Mouse (Mus musculus) cortical plate, adult 2 months (tissue): ENCODE data around the gene 6430531B16Rik.

Source experiments
- CTCF ChIP-seq: fragments of 200-500 bp; IDR thresholded peaks from 2 replicates; pipeline ENCODE4 v1.5.1; 2011; ENCODE audit warnings: mild to moderate bottlenecking, control low read depth, low read length; ENCODE audit not compliant: insufficient read depth; ENCODE audit errors: extremely low read depth
- POLR2A ChIP-seq: fragments of 200-500 bp; IDR thresholded peaks from 2 replicates; pipeline ENCODE4 v1.6.1; 2011; ENCODE audit warnings: mild to moderate bottlenecking, low read length, control low read depth; ENCODE audit not compliant: insufficient read depth; ENCODE audit errors: extremely low read depth

GRCm38 (mm10) chr7:139951079-139951478 lies 27.5 kb downstream of the 6430531B16Rik start:
- TF ChIP-seq CTCF: no peak
- no peak for TF ChIP-seq POLR2A
